Mouse (Mus musculus): ENCODE results near the gene Gm20388.
"Not testable (repeated sequence)": the region's sequence is repeated elsewhere in the genome, so short reads cannot be mapped to it uniquely, and the experiment has no call there.

Gm20388 gene

DNA sequence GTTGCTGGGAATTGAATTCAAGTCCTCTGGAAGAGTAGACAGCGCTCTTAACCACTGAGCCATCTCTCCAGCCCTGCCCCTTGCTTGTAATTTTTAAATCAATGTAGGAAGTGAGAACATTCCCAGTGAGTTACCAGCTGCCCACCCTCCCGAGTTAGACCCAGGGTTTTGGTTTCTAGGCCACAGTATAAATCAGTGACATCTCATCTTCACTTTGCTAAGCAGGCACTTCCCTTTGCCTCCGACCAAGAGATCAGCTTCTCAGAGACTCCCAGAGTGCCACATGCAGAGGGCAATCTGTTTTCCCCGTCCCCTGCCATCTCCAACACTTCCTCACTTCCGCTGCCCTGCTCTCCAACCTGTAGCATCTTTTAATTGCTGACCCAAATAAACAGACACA is 3987.9 kb downstream of the Gm20388 start:
- intact Hi-C loops (cut with DNase I): no loop called here

DNA sequence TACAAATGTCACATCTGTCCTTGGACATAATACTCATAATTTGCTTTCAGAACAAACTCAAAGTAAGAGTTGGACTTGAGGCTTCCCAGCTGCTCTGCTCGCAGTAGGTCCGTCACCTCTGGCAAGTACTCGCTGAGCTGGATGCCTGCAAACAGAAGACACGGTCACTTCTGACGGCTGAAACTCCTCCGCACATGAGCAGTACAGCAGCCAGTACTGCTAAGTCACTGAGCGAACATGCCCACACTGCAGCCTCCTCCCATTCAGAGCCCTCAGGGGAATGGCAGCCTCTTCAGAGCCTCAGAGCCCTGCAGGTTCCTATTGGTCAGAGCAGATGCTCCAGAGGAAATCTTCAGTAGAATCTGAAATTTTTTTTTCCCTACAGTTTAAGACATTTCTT is 3988.7 kb downstream of the Gm20388 start:
- intact Hi-C loops (cut with DNase I): no loop called here

DNA sequence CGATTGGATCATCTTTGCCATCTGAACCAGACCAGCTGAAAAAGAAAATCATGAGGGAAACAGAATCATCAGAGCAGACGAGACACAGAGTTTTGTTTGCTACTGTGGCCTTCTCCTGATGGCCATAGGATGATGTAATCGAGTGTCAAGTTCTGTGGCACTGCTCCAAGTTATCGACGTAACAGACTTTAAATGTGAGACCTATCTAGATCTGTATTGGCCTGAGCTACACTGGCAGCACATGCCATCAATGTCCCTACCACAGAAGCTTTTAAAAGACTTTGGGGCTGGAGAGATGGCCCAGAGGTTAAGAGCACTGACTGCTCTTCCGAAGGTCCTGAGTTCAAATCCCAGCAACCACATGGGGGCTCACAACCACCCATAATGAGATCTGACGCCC is 3992.0 kb downstream of the Gm20388 start:
- intact Hi-C loops (cut with DNase I): no loop called here

DNA sequence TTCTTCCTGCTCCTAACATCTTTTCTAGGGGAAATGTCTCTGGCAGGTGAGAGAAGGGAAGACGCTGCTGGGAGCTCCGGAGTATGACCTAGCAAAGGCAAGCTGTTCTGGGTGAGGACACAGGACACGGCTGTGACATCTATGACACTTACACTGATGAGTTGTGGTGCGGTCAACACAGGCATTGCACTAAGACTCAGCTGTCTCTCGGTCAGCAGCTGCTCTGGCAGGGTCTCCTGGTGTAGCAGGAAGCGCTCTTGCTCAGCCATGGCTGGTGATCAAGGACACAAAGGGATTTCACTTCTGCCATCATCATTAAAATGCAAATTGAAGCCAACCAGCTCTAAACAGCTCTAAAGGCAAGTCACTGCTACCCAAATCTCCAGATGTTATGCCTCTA is 3997.0 kb downstream of the Gm20388 start:
- intact Hi-C loops (cut with DNase I): no loop called here

DNA sequence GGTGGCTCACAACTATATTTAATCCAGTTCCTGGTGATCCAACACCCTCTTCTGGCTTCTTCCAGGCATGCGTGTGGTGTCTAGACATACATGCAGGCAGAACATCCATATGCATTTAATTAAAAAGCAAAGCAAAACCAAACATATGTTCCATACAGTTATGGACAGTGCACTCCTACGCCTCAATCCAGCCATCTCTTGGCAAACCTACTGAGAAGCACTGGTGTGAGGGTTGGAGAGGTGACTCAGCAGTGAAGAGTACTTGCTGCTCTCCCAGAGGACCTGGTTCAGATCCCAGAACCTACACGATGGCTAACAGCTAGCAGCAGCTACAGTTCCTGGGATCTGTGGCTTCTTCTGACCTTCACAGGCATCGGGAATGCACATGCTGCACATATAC is 4001.6 kb downstream of the Gm20388 start:
- intact Hi-C loops (cut with DNase I): no loop called here

DNA sequence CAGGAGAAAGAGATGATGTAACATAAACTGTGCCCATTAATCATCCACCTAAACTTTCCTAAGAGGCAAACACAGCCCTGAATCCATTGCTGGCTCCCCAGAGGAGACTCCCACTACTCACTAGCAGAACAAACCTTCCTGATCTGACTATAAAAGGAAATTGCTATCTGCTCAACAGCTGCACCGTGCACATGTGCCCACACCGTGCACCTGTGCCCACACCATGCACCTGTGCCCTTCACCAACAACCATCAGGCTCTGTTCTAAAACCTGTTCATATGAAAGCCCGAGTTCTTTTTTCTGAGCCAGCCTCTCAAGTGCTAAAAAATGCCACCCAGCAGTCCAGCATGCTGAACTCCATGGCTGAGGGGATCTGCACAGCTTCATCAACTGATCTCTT is 4004.0 kb downstream of the Gm20388 start:
- intact Hi-C loops (cut with DNase I): no loop called here

DNA sequence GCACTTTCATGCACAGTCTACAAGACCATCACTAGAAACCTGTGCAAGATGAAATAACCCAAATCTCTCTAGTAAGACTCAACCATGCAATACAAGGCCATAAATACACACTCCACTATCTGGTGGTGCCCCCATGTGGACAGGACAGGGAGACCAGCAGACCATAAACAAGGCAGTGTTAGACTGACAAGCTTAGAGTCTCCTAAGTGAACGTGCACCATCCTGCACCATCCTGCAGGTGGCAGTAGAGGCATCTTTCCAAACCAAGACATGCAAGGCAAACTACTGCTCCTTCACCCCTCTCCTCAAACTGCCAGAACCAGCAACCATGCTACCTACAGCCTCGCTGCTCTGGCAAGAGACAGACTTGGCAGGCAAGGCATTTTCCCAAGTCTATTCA is 4014.1 kb downstream of the Gm20388 start:
- intact Hi-C loops (cut with DNase I): loop anchor here (10.0 kb wide), 3 partner anchors 110 to 420 kb away; no protein-coding TSS in a partner anchor

DNA sequence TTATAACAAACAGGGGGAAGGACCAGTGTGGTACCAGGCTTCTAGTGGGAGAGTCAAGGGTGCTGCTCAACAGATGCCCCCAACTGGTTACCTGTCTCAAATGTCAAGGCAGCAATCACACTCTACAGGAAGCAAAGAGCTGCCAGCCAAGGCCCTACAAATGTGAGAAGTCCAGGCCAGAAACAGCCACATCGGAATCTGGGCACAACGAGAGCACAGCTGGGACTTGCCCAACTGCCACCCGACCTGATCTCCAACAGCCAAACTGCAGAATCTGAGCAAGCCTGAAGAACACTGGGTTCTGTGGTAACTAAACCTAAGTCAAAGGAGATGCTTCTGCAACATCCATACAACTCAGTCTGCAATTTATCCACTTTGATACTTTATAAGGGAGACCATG is 4015.0 kb downstream of the Gm20388 start:
- intact Hi-C loops (cut with DNase I): loop anchor here (10.0 kb wide), 3 partner anchors 109 to 419 kb away; no protein-coding TSS in a partner anchor

DNA sequence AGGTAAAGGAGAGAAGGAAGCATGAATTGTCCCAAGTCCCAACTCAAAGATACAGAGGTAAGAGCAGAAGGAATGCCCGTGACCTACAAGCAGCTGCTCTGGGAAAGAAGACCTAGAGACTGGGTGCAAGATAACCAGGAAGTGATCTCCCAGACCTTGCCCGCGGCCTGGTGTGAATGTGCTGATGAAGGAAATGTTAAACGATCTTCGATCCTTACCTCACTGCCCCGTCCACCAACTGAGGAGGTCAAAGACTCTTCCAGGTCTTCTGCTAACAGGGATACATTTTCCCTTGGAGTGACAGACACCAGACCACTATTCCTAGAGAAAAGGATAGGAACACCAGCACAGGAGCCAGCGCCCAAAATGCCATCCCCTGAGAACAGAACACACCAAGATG is 4018.4 kb downstream of the Gm20388 start:
- intact Hi-C loops (cut with DNase I): loop anchor here (10.0 kb wide), 3 partner anchors 106 to 416 kb away; no protein-coding TSS in a partner anchor

DNA sequence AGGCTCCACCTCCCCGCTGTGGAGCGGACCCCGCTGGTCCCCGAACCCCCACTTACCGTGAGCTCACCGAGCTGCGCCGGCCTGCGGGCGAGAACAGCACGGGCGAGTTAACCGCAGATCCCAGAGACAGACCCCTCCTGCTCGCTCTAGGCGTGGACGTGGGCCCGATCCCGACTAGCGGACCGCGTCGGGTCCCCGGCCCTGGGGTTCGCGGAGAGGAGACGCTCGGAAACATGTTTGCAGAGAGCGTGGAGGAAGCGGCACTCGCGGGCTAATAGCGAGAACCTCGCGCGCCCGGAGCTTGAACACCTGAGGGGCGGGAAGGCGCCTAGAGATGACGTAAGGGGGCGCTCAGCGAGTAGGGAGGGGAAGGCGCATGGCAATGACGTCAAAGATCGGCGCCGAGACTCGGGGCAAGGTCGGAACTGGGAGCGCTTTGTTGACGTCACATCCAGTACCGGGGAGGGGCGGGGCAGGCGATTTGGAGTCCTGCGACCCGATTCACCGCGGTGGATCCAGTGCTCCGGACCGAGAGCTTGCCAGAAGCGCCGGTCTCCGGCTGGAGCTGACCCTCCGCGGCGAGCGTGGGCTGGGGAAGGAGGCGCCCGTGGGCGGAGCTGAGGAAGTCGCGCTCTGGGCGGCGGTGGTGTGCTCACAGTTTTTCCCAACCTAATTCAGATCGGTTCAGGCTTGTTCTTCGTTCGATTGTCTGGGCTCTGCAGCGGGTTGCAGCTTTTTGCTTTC is 4038.5 kb downstream of the Gm20388 start, which contains the start of gene Nup133:
TSS of gene Nup133 (minus strand) at position 324 of the 744 bp plus-strand sequence.
- intact Hi-C loops (cut with DNase I): no loop called here

DNA sequence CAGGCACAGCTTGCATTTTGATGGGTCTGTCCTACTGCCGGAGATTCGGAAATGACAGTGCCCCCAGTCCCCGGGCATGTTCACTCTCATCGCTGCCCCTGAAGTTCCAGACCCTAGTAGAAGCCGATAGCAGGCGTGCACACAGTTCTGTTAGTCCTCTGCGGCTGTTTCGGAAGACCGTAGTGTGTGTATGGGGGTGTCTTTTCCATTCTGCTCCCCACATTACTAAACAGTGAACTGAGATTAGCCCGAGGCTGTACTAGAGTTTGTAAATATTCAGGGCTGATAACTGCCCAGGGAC is 4039.0 kb downstream of the Gm20388 start:
- intact Hi-C loops (cut with DNase I): no loop called here

DNA sequence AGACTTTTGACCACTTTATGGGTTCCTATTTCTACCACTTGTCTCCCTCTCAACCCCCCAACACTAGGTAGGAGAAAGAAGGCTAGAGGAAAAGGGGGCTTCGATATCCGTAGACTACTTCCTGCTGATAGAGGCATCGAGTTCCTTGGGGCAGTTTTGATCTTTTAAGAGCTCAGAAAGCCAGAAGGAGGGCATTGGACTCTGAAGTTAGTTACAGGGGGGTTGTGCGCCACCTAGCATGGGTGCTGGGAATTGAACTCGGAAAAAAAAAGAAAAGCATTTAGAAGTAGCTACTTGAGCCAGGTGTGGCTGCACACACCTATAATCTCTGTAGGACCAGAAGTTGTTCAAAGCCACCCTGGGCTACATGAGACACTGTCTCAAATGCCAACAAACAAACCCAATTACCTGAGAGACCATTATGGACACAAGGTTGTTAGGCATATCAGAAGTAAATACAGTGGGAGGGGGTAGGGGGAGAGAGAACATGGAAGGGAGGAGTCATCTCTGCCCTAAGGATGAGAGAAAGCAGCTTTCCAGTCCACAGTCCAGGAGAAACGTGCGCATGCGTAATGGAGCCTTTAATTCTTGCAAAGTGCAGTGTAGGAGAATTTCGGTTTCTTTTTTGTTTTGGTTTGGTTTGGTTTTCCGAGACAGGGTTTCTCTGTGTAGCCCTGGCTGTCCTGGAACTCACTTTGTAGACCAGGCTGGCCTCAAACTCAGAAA is 4039.6 kb downstream of the Gm20388 start:
- intact Hi-C loops (cut with DNase I): no loop called here

DNA sequence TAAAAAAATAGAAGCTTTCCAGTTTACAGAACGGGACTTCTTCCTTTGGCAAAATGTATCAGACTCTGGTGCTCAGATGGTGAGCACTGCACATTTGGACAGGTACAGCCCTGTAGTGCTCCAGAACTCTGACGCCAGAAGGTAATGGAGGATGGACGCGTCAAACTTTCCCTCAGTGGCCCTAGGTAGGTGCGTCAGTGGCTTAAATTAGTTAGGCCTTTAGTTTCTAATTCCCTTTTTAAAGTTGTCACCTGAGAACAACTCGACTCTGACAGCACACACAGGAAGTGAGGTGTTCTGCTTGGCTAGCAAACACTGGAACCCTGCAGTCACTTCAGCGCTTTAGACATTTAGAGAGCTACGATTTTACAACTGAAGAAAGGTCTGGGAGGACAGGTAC is 4043.0 kb downstream of the Gm20388 start:
- intact Hi-C loops (cut with DNase I): no loop called here

DNA sequence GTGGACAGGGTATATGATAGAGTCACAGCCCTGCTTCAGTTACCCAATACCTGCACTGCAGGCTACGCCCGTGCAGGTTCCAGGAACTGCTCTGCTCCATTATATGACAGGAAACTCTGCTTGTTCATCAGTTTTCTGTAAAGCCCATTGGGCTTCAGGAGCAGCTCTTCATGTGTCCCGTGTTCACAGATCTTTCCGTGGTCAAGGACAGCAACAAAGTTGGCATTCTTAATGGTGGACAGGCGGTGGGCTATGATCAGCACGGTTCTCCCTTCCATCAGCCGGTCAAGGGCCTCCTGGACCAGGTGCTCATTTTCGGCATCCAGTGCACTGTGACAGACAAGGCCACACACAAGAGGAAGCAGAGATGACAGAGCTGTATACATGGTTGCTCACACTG is 4043.6 kb downstream of the Gm20388 start:
- intact Hi-C loops (cut with DNase I): no loop called here

DNA sequence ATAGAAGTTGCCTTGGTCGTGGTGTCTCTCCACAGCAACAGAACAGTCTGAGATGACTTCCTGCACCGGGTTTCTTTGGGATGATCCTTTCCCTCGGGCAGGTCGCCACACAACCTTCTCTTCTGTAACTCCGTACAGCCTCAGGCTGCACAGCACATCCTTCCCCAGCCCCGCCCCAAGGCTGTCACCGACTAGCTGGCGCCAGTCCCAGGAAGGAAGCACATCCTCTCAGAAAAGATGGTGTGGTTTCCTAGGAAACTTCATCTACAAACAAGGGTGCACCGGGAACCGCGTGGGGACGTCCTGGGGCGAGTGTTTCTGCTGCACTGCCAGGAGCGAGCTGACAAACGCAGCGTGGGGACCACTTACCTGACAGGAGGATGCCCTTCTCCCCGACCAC is 4047.5 kb downstream of the Gm20388 start:
- intact Hi-C loops (cut with DNase I): no loop called here

DNA sequence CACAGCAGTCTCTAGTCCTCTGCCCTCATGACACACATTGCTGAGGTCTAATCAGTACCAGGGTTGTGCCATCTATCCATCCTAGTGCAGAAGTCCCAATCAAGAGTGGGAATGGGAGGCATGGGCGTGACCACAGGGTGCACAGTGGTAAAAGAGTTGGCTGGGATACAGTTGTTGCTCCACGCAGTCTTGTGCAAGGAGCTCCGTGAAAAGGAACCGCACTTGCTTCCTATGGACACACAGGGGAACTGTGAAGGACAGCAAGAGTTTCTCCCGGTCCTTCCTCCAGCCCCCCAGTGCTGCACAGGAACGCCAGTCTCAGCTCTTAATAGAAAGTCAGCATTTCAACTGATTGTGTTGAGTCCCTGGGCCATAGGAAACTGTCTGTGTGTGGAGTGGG is 4048.8 kb downstream of the Gm20388 start:
- intact Hi-C loops (cut with DNase I): no loop called here

DNA sequence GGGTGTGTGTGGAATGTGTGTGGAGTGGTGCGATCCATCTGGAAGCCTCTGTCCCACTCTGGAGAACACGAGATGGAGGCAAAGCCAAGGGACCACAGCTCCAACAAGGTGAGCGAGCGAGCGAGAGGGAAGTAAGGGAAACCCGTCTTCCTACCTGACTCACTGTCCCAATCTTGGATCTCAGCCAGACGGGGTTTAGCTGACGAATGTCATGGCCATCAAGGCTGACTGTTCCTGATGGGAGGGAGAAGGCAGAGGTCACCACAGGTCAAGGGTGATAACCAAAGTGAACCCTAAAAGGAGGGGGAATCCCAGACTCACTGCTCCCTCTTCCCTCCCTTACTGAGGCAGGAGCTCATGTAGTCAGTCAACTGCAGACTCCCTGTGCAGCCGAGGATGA is 4049.4 kb downstream of the Gm20388 start:
- intact Hi-C loops (cut with DNase I): no loop called here

DNA sequence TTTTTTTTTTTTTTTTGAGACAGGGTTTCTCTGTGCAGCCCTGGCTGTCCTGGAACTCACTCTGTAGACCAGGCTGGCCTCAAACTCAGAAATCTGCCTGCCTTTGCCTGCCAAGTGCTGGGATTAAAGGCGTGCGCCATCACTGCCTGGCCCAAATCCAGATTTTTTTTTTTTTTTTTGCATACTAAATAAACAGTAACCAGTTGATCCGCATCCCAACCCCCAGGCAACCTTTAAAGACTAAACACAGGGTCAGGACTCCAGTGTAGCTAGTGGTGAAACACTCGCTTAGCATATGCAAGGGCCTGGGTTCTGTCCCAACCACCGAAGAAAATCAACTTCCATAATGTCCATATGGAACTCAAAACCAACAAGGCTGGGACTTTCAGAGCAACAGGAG is 4049.9 kb downstream of the Gm20388 start:
- intact Hi-C loops (cut with DNase I): not testable (repeated sequence)

DNA sequence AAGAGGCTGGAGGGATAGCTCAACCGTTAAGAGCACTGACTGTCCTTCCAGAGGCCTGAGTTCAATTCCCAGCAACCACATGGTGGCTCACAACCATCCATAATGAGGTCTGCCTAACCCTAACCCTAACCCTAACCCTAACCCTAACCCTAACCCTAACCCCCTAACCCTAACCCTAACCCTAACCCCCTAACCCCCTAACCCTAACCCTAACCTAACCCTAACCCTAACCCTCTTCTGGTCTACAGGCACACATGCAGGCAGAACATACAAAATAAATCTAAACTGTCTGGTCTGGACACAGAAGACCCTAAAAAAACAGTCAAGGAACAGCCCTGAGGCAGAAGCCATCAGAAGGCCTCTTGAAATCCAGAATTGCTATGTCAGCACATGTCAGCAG is 4050.7 kb downstream of the Gm20388 start:
- intact Hi-C loops (cut with DNase I): no loop called here

DNA sequence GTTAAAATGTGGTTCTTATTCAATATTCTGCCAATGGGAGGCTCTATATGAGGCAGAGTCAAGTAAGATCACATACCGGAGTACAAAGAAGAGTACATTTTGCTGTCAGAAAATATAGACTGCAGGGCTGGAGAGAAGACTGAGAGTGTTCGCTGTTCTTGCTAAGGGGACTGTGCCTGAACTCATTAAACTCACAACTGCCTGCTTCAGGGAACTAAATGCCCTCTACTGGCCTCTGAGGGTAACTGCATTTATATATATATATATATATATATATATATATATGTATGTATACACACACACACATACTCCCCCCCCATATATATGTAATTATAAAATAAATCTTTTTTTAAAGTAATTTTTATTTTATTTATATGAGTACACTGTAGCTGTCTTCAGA is 4056.3 kb downstream of the Gm20388 start:
- intact Hi-C loops (cut with DNase I): no loop called here

DNA sequence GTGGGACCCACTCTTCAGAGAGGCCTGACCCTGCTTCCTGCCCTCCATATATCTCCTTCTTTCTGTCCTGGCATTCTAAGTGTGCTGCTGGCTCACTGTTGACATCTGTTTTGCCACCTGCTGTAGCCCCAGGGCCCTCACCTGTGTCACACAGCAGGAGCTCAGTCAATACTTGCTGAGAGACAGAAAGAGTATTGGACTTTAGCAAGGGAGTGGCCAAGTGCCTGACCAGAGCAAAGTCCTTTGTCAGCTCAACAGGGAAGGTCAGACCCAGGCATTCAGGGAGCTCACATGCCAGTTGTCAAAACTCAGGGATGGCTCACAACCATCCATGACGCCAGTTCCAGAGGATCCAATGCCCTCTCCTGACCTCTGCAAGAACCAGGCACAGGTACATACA is 4062.9 kb downstream of the Gm20388 start:
- intact Hi-C loops (cut with DNase I): no loop called here

DNA sequence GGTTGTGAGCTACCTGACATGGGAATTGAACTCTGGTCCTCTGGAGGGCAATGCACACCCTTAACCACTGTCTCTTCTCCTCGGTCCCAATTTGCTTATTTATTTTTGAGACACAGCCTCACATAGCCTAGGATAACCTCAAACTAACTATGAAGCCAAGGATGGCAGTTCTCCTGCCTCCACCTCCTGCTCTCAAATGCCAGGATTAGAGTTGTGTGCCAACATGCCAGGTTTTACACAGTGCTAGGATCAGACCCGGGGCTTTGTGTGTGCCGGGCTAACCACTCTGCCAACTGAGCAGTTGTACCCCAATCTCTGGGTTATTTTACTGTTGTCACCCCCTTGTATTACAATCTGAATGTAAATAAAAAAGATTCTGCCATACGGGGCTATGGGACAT is 4066.9 kb downstream of the Gm20388 start:
- intact Hi-C loops (cut with DNase I): no loop called here

Data from adrenal gland (tissue).